17 mouse cellular contexts compared by ENCODE assay signal in genomic region chr14:120877147-120877546, GRCm38 (mm10). TPM values are rescaled to one million over a fixed set of nuclear protein-coding genes. Genes with fewer than 3 reads are reported as not detected.
DNase-seq lines count a peak whose midpoint lies in the region; ATAC-seq lines count a peak whose summit lies in the region.
"Had no signal": no experiment of that assay in that cellular context is flagged by ENCODE, and none has a peak within 500 bp of the region (broad histone marks: within the 10 kb centered on the region; RNA-seq: fewer than 3 reads in every experiment).

No protein-coding gene starts in this region.

- intact Hi-C loops in heart, postnatal 36 days (cut with DNase I) = no loop called here

- peak; percentile 49 for ATAC-seq in megakaryocyte progenitor cell, adult 5-6 weeks (replicated peaks; ENCODE audit: poor library complexity)
- ATAC-seq: activated CD4-positive, CD25-positive, alpha-beta regulatory T cell, adult 4 months; forebrain, embryonic 14.5 days; Patski had no signal

- peak; percentile 3 for DNase-seq in right cerebral cortex, postnatal 14 days
- no peak for DNase-seq in right cerebral cortex, adult 2 months (ENCODE audit: low spot score in 2 of 2)
- peak; percentile 22 for DNase-seq in thymus, postnatal 4 days
- DNase-seq in thymus, postnatal 10 days (ENCODE audit: low spot score in 2 of 2) = no peak
- DNase-seq in c-Kit-positive CD71-negative TER-119-negative erythroid progenitor cells, embryonic 14.5 days (ENCODE audit: low read depth) = peak; percentile 10
- no peak for DNase-seq in frontal cortex, postnatal 25 days (ENCODE audit: low spot score in 2 of 2)
- DNase-seq in heart, postnatal 36 days = no peak
- DNase-seq: adrenal gland, postnatal 14 days; cerebellum, adult 8-10 months; cerebellum, postnatal 14 days; gastrocnemius, postnatal 36 days; heart, adult 18-20 months; heart, postnatal 10 days had no signal

RNA-seq across cellular contexts. Expression of gene Ipo5, which starts 33.9 kb away (rescaled TPM):
- total RNA-seq in megakaryocyte progenitor cell, adult 5-6 weeks (2015) = 136 and 143 TPM in 2 replicates
- total RNA-seq in megakaryocyte progenitor cell, adult 5-6 weeks (2017) = 203 and 208 TPM in 2 replicates
- 100 to 1,000 TPM; 103 to 108 TPM for total RNA-seq in heart, postnatal 36 days (2021)

Comparison
In these comparisons a context has a peak if more than half of its experiments do, and no peak if none do; other contexts are left out.
1. DNase-seq: peak in right cerebral cortex, postnatal 14 days (single experiment), thymus, postnatal 4 days (single experiment) and c-Kit-positive CD71-negative TER-119-negative erythroid progenitor cells, embryonic 14.5 days (single experiment); none in right cerebral cortex, adult 2 months (0 of 2), thymus, postnatal 10 days (0 of 2), frontal cortex, postnatal 25 days (0 of 2) and heart, postnatal 36 days (0 of 2).